Mouse (Mus musculus) midbrain, embryonic 14.5 days (tissue): ENCODE measurements at regions not wholly inside any gene's neighbourhood (a gene's known extent, or its start where the extent isn't known, plus 50 kb on each side); places are given as distances from the start of the nearest gene placed in this dataset.

Source experiments
- ATAC-seq: fragments of 200-750 bp; cut with Nextera tagmentation; 2 replicates; pipeline ENCODE4 v1.8.0; 2017; ENCODE audit warnings: moderate number of reproducible peaks, moderate library complexity; ENCODE audit not compliant: low FRiP score, low TSS enrichment
- DNase-seq: peaks from one replicate; pipeline ENCODE4 v3.0.0-alpha.2; 2015
- H3K27ac ChIP-seq: fragments of 300-500 bp; sonication (generic); replicated peaks from 2 replicates; pipeline ENCODE4 v1.5.1; 2014; ENCODE audit warnings: mild to moderate bottlenecking, low read depth, low read length, moderate library complexity
- H3K27me3 ChIP-seq: fragments of 300-500 bp; sonication (generic); 2 replicates; pipeline ENCODE4 v1.6.1; 2014; ENCODE audit warnings: low read length, control low read depth, mixed read lengths; ENCODE audit not compliant: control insufficient read depth, insufficient read depth
- H3K36me3 ChIP-seq: fragments of 300-500 bp; sonication (generic); 2 replicates; pipeline ENCODE4 v1.6.1; 2014; ENCODE audit warnings: low read length, control low read depth; ENCODE audit not compliant: control insufficient read depth, insufficient read depth
- H3K4me1 ChIP-seq: fragments of 300-500 bp; sonication (generic); 2 replicates; pipeline ENCODE4 v1.6.1; 2014; ENCODE audit warnings: mild to moderate bottlenecking, antibody characterized with exemption, low read length, control low read depth; ENCODE audit not compliant: control insufficient read depth, insufficient read depth
- H3K4me2 ChIP-seq: fragments of 300-500 bp; sonication (generic); 2 replicates; pipeline ENCODE4 v1.6.1; 2014; ENCODE audit warnings: mild to moderate bottlenecking, low read length, moderate library complexity
- H3K4me3 ChIP-seq: fragments of 300-500 bp; sonication (generic); replicated peaks from 2 replicates; pipeline ENCODE4 v1.5.1; 2014; ENCODE audit warnings: low read depth, low read length
- H3K9ac ChIP-seq: fragments of 300-500 bp; sonication (generic); replicated peaks from 2 replicates; pipeline ENCODE4 v1.6.1; 2014; ENCODE audit warnings: mild to moderate bottlenecking, low read length, moderate library complexity
- H3K9me3 ChIP-seq: fragments of 300-500 bp; sonication (generic); 2 replicates; pipeline ENCODE4 v1.6.1; 2016; ENCODE audit warnings: low read length, control low read depth, mixed read lengths; ENCODE audit not compliant: control insufficient read depth
- WGBS: fragments of 180-500 bp; shearing (Covaris S2); extraction: QIAGEN DNeasy Blood & Tissue Kit; methylation state at CpG from one replicate; pipeline ENCODE4 v1.1.7; 2014; 5-methylcytosine and 5-hydroxymethylcytosine counted together

- H3K4me1 ChIP-seq = no peaks in the 10 kb centered on the region
- no peak for DNase-seq
- no peak overlapping the region for H3K9ac ChIP-seq
- H3K9me3 ChIP-seq = no peaks in the 10 kb centered on the region
- ATAC-seq = no peak
- H3K4me3 ChIP-seq = no peak overlapping the region
- no peaks in the 10 kb centered on the region for H3K27me3 ChIP-seq
- H3K4me2 ChIP-seq = no peak overlapping the region
- H3K36me3 ChIP-seq = no peaks in the 10 kb centered on the region
- H3K27ac ChIP-seq = no peak overlapping the region
- 84% methylated on average over 2 of the region's 2 CpGs for WGBS
Observed at GRCm38 (mm10) chr1:21132340-21132739, 53.3 kb upstream of the Tram2 start.

GRCm38 (mm10) chr1:21146961-21147360 lies 67.9 kb upstream of the Tram2 start:
- ATAC-seq = no peak

GRCm38 (mm10) chr1:21161742-21162141 lies 56.6 kb upstream of the Tmem14a start:
- ATAC-seq = no peak

More at GRCm38 (mm10) chr1:21146961-21147360, 67.9 kb upstream of the Tram2 start:
- Histone ChIP-seq H3K4me1 (no peaks in the 10 kb centered on the region), H3K9me3 (no peaks in the 10 kb centered on the region), H3K4me3 (no peak overlapping the region), H3K4me2 (no peak overlapping the region), H3K27me3 (no peaks in the 10 kb centered on the region), H3K36me3 (no peaks in the 10 kb centered on the region), H3K27ac (no peak overlapping the region), H3K9ac (no peak overlapping the region)
- 77% methylated on average over 4 of the region's 4 CpGs for WGBS
- no peak for DNase-seq

GRCm38 (mm10) chr1:21166287-21166733 lies 52.1 kb upstream of the Tmem14a start:
- H3K27ac ChIP-seq = no peak overlapping the region
- peak overlapping the region; percentile 28; the same call in 1 of the 2 replicates for H3K9ac ChIP-seq
- WGBS = under 1% methylated on average over 15 of the region's 15 CpGs

More at GRCm38 (mm10) chr1:21161742-21162141, 56.6 kb upstream of the Tmem14a start:
- WGBS = 17% methylated on average over 5 of the region's 5 CpGs
- Histone ChIP-seq H3K27me3 (no peaks in the 10 kb centered on the region), H3K4me1 (peaks cover 3% of the 10 kb centered on the region; the same call in 1 of the 2 replicates), H3K4me2 (no peak overlapping the region), H3K27ac (no peak overlapping the region), H3K36me3 (no peaks in the 10 kb centered on the region), H3K9me3 (no peaks in the 10 kb centered on the region), H3K4me3 (no peak overlapping the region), H3K9ac (no peak overlapping the region)
- DNase-seq = peak; percentile 92

GRCm38 (mm10) chr1:21166762-21167161 lies 51.6 kb upstream of the Tmem14a start:
- H3K9ac ChIP-seq = peak overlapping the region; percentile 28; the same call in 1 of the 2 replicates
- H3K4me1 ChIP-seq = peaks cover 7% of the 10 kb centered on the region; the same call in 1 of the 2 replicates
- no peak for DNase-seq
- H3K4me3 ChIP-seq = peak overlapping the region; percentile 31
- 65% methylated on average over 4 of the region's 4 CpGs for WGBS
- ATAC-seq = peak; percentile 63
- no peaks in the 10 kb centered on the region for H3K27me3 ChIP-seq
- H3K4me2 ChIP-seq = peak overlapping the region; percentile 56
- H3K27ac ChIP-seq = no peak overlapping the region
- H3K9me3 ChIP-seq = no peaks in the 10 kb centered on the region
- H3K36me3 ChIP-seq = no peaks in the 10 kb centered on the region

More at GRCm38 (mm10) chr1:21166287-21166733, 52.1 kb upstream of the Tmem14a start:
- no peaks in the 10 kb centered on the region for H3K9me3 ChIP-seq
- ATAC-seq (peak; percentile 94), DNase-seq (peak; percentile 92)
- H3K27me3 ChIP-seq = no peaks in the 10 kb centered on the region
- no peaks in the 10 kb centered on the region for H3K36me3 ChIP-seq
- peak overlapping the region; percentile 56 for H3K4me2 ChIP-seq
- peaks cover 7% of the 10 kb centered on the region; the same call in 1 of the 2 replicates for H3K4me1 ChIP-seq
- H3K4me3 ChIP-seq = peak overlapping the region; percentile 31
